Comparison of ENCODE assay signal across 25 mouse cellular contexts in genomic region chr7:3446584-3446983, GRCm38 (mm10). TPM values are rescaled to one million over a fixed set of nuclear protein-coding genes. Genes with fewer than 3 reads are reported as not detected.
A peak's percentile ranks its signal among the peaks of the same experiment; 100 is the strongest.
DNase-seq lines count a peak whose midpoint lies in the region; ATAC-seq and TF ChIP-seq lines count a peak whose summit lies in the region.
"Had no signal": no experiment of that assay in that cellular context is flagged by ENCODE, and none has a peak within 500 bp of the region (broad histone marks: within the 10 kb centered on the region; RNA-seq: fewer than 3 reads in every experiment).

No protein-coding gene starts in this region.

- peak; percentile 5 for DNase-seq in kidney, adult 11 months
- DNase-seq in kidney, postnatal 14 days: peak; percentile 18
- no peak for DNase-seq in kidney, postnatal 25 days
- DNase-seq in NIH3T3 (ENCODE audit: low read depth): peak; percentile 67
- DNase-seq in cerebellum, postnatal 10 days: no peak
- DNase-seq: adrenal gland, postnatal 14 days; cerebellum, adult 11-12 months; cerebellum, adult 9-10 months; gastrocnemius, adult 2 months; gastrocnemius, postnatal 25 days; heart, postnatal 4 days had no signal

- no peaks in the 10 kb centered on the region for H3K36me3 ChIP-seq in kidney, embryonic 15.5 days
- H3K36me3 ChIP-seq: embryonic facial prominence, embryonic 10.5 days; forebrain, embryonic 10.5 days; G1E; heart, embryonic 13.5 days; hindbrain, embryonic 12.5 days had no signal

- no peaks in the 10 kb centered on the region for H3K9me3 ChIP-seq in kidney, embryonic 15.5 days (replicated peaks)
- H3K9me3 ChIP-seq: embryonic facial prominence, embryonic 10.5 days; forebrain, embryonic 10.5 days; G1E; heart, embryonic 13.5 days; hindbrain, embryonic 12.5 days had no signal

- TF ChIP-seq CTCF in olfactory bulb, adult 2 months (IDR thresholded peaks at IDR 0.05; ENCODE audit: insufficient read depth, low read depth, low read length): no peak

- no peaks in the 10 kb centered on the region for H3K4me1 ChIP-seq in kidney, embryonic 15.5 days
- H3K4me1 ChIP-seq in olfactory bulb, adult 2 months (ENCODE audit: control insufficient read depth, insufficient read depth, low read length): peaks cover 8% of the 10 kb centered on the region; the same call in 1 of the 2 replicates
- H3K4me1 ChIP-seq: embryonic facial prominence, embryonic 10.5 days; forebrain, embryonic 10.5 days; hindbrain, embryonic 12.5 days had no signal

- no peak for ATAC-seq in kidney, embryonic 15.5 days (replicated peaks; ENCODE audit: low FRiP score)
- ATAC-seq in inflammation-experienced regulatory T-cells, adult 6 months: no peak
- ATAC-seq: activated CD4-positive, CD25-positive, alpha-beta regulatory T cell, adult 4 months; CD4-positive, CD25-positive, alpha-beta regulatory T cell, adult 4 months; forebrain, embryonic 14.5 days; hindbrain, embryonic 16.5 days had no signal

- no peak for TF ChIP-seq POLR2A in olfactory bulb, adult 2 months (IDR thresholded peaks at IDR 0.05; ENCODE audit: insufficient read depth, low read depth, low read length)

- no peak overlapping the region for H3K4me3 ChIP-seq in kidney, embryonic 15.5 days (replicated peaks)
- H3K4me3 ChIP-seq in olfactory bulb, adult 2 months (ENCODE audit: insufficient read depth, low read depth, low read length): no peak overlapping the region
- H3K4me3 ChIP-seq: embryonic facial prominence, embryonic 10.5 days; erythroblast, embryonic 14.5 days; forebrain, embryonic 10.5 days; gastrocnemius, adult 2 months; heart, embryonic 13.5 days; hindbrain, embryonic 12.5 days had no signal

- no peak overlapping the region for H3K9ac ChIP-seq in kidney, embryonic 15.5 days
- H3K9ac ChIP-seq: heart, embryonic 13.5 days; hindbrain, embryonic 12.5 days had no signal

- no peak overlapping the region for H3K4me2 ChIP-seq in kidney, embryonic 15.5 days
- H3K4me2 ChIP-seq: heart, embryonic 13.5 days; hindbrain, embryonic 12.5 days had no signal

- 75% methylated on average over 3 of the region's 3 CpGs for WGBS in kidney, embryonic 15.5 days
- 85% methylated on average over 3 of the region's 3 CpGs for WGBS in olfactory bulb, adult 2 months

- no peaks in the 10 kb centered on the region for H3K27me3 ChIP-seq in kidney, embryonic 15.5 days

- no peak overlapping the region for H3K27ac ChIP-seq in kidney, embryonic 15.5 days
- H3K27ac ChIP-seq in olfactory bulb, adult 2 months (ENCODE audit: insufficient read depth, low read depth, low read length): peak overlapping the region; percentile 67
- H3K27ac ChIP-seq: embryonic facial prominence, embryonic 10.5 days; forebrain, embryonic 10.5 days; gastrocnemius, adult 2 months; heart, embryonic 13.5 days; hindbrain, embryonic 12.5 days had no signal

RNA-seq across cellular contexts. Expression of gene Cacng6, which starts 22.6 kb away (rescaled TPM):
- 0.62 and 1.5 TPM in 2 replicates for polyA plus RNA-seq in kidney, embryonic 15.5 days (2015; fragmentation: Nextera tagmentation; extraction: Ambion mirVana)
- polyA plus RNA-seq in olfactory bulb, adult 2 months (2012; ENCODE audit: insufficient read depth, insufficient read length, low replicate concordance, missing spikeins): not detected in 2 replicates
- polyA plus RNA-seq in inflammation-experienced regulatory T-cells, adult 6 months (2017; shearing (Covaris generic)): not detected
- polyA plus RNA-seq: activated CD4-positive, CD25-positive, alpha-beta regulatory T cell, adult 4 months; CD4-positive, CD25-positive, alpha-beta regulatory T cell, adult 4 months; erythroblast, embryonic 14.5 days; G1E; hindbrain, embryonic 16.5 days had no signal

RNA-seq across cellular contexts. Expression of gene Tarm1, which starts 55.8 kb away (rescaled TPM):
- 0.12 and 0.17 TPM in 2 replicates for polyA plus RNA-seq in kidney, embryonic 15.5 days (2015; fragmentation: Nextera tagmentation; extraction: Ambion mirVana)
- polyA plus RNA-seq in olfactory bulb, adult 2 months (2012; ENCODE audit: insufficient read depth, insufficient read length, low replicate concordance, missing spikeins): not detected in 2 replicates
- not detected for polyA plus RNA-seq in inflammation-experienced regulatory T-cells, adult 6 months (2017; shearing (Covaris generic))
- polyA plus RNA-seq: CD4-positive, CD25-positive, alpha-beta regulatory T cell, adult 4 months; embryonic facial prominence, embryonic 10.5 days; erythroblast, embryonic 14.5 days; forebrain, embryonic 10.5 days; forebrain, embryonic 14.5 days; G1E; heart, embryonic 13.5 days; heart, postnatal 0 days; hindbrain, embryonic 12.5 days; hindbrain, embryonic 16.5 days had no signal

RNA-seq across cellular contexts. Expression of gene Cacng8, which starts 56.1 kb away (rescaled TPM):
- 1.9 and 2.3 TPM in 2 replicates for polyA plus RNA-seq in kidney, embryonic 15.5 days (2015; fragmentation: Nextera tagmentation; extraction: Ambion mirVana)
- polyA plus RNA-seq in olfactory bulb, adult 2 months (2012; ENCODE audit: insufficient read depth, insufficient read length, low replicate concordance, missing spikeins): not detected in 2 replicates
- not detected for polyA plus RNA-seq in inflammation-experienced regulatory T-cells, adult 6 months (2017; shearing (Covaris generic))
- polyA plus RNA-seq: activated CD4-positive, CD25-positive, alpha-beta regulatory T cell, adult 4 months; CD4-positive, CD25-positive, alpha-beta regulatory T cell, adult 4 months; erythroblast, embryonic 14.5 days; G1E; heart, postnatal 0 days had no signal

Comparison
In these comparisons a context has a peak if more than half of its experiments do, and no peak if none do; other contexts are left out.
1. DNase-seq: peak in kidney, adult 11 months (single experiment), kidney, postnatal 14 days (single experiment) and NIH3T3 (single experiment); none in kidney, postnatal 25 days (0 of 2) and cerebellum, postnatal 10 days (0 of 2).